Mouse (Mus musculus) erythroid progenitor cell, adult 5-6 weeks (primary cell): ENCODE data around the gene Add2. TPM values are rescaled to one million over a fixed set of nuclear protein-coding genes. Genes with fewer than 3 reads are reported as not detected.

ENCODE experiments used
- ATAC-seq: replicated peaks from 2 replicates; pipeline ENCODE4 v1.8.0; 2016; ENCODE audit warnings: moderate number of reproducible peaks, mild to moderate bottlenecking, moderate TSS enrichment, inconsistent platforms; ENCODE audit not compliant: poor library complexity, low FRiP score, severe bottlenecking
- total RNA-seq, 2 experiments: library from RNA; stranded (forward) in 1 of 2; stranded (reverse) in 1 of 2; fragments of 150-400 nt in 1 of 2; fragments of 186-747, 209-891 nt in 1 of 2; gene quantifications; 2 replicates each; pipeline versions ENCODE4 v1.2.3 to v1.2.4; 2015 to 2017; ENCODE audit warnings: low replicate concordance in 2 of 2

Gene Add2
- total RNA-seq, 2 experiments from 2014 or later = 175 to 251 TPM

GRCm38 (mm10) chr6:86125761-86126160 lies 97.3 kb downstream of the Add2 start:
- ATAC-seq = no peak

GRCm38 (mm10) chr6:86126953-86127581 lies 98.6 kb downstream of the Add2 start:
- ATAC-seq = no peak

GRCm38 (mm10) chr6:86128504-86128903 lies 100.0 kb downstream of the Add2 start:
- ATAC-seq = no peak

- peak; percentile 87 for ATAC-seq
Observed at GRCm38 (mm10) chr6:86129872-86130498, 101.5 kb downstream of the Add2 start.

GRCm38 (mm10) chr6:86133882-86134281 lies 105.4 kb downstream of the Add2 start:
- no peak for ATAC-seq

GRCm38 (mm10) chr6:86136206-86136605 lies 107.7 kb downstream of the Add2 start:
- no peak for ATAC-seq

- ATAC-seq = no peak
Observed at GRCm38 (mm10) chr6:86141284-86141683, 112.8 kb downstream of the Add2 start.

- no peak for ATAC-seq
Observed at GRCm38 (mm10) chr6:86141820-86142219, 113.3 kb downstream of the Add2 start.

- ATAC-seq = no peak
Observed at GRCm38 (mm10) chr6:86144986-86145385, 116.5 kb downstream of the Add2 start.

GRCm38 (mm10) chr6:86148518-86148917 lies 120.0 kb downstream of the Add2 start:
- ATAC-seq = no peak

- ATAC-seq = no peak
Observed at GRCm38 (mm10) chr6:86149001-86149400, 120.5 kb downstream of the Add2 start.

- no peak for ATAC-seq
Observed at GRCm38 (mm10) chr6:86152676-86153075, 124.2 kb downstream of the Add2 start.

- ATAC-seq = no peak
Observed at GRCm38 (mm10) chr6:86153436-86153990, 125.0 kb downstream of the Add2 start.

- ATAC-seq = no peak
Observed at GRCm38 (mm10) chr6:86154006-86154405, 125.5 kb downstream of the Add2 start.

- ATAC-seq = no peak
Observed at GRCm38 (mm10) chr6:86154481-86154880, 126.0 kb downstream of the Add2 start.

- ATAC-seq = no peak
Observed at GRCm38 (mm10) chr6:86157253-86158234, 129.1 kb downstream of the Add2 start.

GRCm38 (mm10) chr6:86160878-86161277 lies 132.4 kb downstream of the Add2 start:
- ATAC-seq = no peak

- no peak for ATAC-seq
Observed at GRCm38 (mm10) chr6:86161586-86161985, 133.1 kb downstream of the Add2 start.

- ATAC-seq = no peak
Observed at GRCm38 (mm10) chr6:86164028-86164427, 135.5 kb downstream of the Add2 start.

GRCm38 (mm10) chr6:86166426-86166825 lies 137.9 kb downstream of the Add2 start:
- no peak for ATAC-seq
